Mouse (Mus musculus) left cerebral cortex, postnatal 14 days (tissue): ENCODE measurements around the gene Gsap. TPM values are rescaled to one million over a fixed set of nuclear protein-coding genes. Genes with fewer than 3 reads are reported as not detected.

ENCODE experiments used
- total RNA-seq, 2 experiments: library from RNA; stranded (reverse); gene quantifications; 2 replicates each; pipeline ENCODE4 v1.2.3; 2021

Gsap gene
- total RNA-seq, 2 experiments from 2014 or later = 3.5 to 4.7 TPM

Other genes starting within 250 kb of the Gsap start
- 10 to 100 TPM; 13.7 to 14.7 TPM for gene Rsbn1l, start 229.9 kb upstream of the Gsap start, total RNA-seq
- 10 to 100 TPM; 33.5 to 35.2 TPM for gene Ptpn12, start 130.3 kb upstream of the Gsap start, total RNA-seq
- gene Fgl2, start 186.4 kb downstream of the Gsap start, total RNA-seq = 1 to 10 TPM; 2.0 to 2.3 TPM
- under 1 TPM; 0.20 to 0.25 TPM for gene Ccdc146, start 238.4 kb downstream of the Gsap start, total RNA-seq
- 10 to 100 TPM; 12.8 to 13.2 TPM for gene Fam185a, start 238.7 kb downstream of the Gsap start, total RNA-seq